Mouse (Mus musculus) E14TG2a.4 (cell line): ENCODE data around the gene Tex10.

ENCODE experiments used
- H3K27me3 ChIP-seq: 2 replicates; pipeline ENCODE4 v1.6.1; 2014; ENCODE audit warnings: low read length, control low read depth; ENCODE audit not compliant: insufficient read depth
- H3K36me3 ChIP-seq: 2 replicates; pipeline ENCODE4 v1.6.1; 2014; ENCODE audit warnings: low read length, control low read depth; ENCODE audit not compliant: insufficient read depth
- H3K4me1 ChIP-seq: replicated peaks from 2 replicates; pipeline ENCODE4 v1.6.1; 2014; ENCODE audit warnings: low read depth, low read length, control low read depth
- H3K4me3 ChIP-seq: replicated peaks from 2 replicates; pipeline ENCODE4 v1.5.1; 2014; ENCODE audit warnings: mild to moderate bottlenecking, low read length
- H3K9me3 ChIP-seq: 2 replicates; pipeline ENCODE4 v1.6.1; 2014; ENCODE audit warnings: low read length, control low read depth
- CTCF ChIP-seq: conservative IDR thresholded peaks from 2 replicates; pipeline ENCODE4 v1.5.1; 2014; ENCODE audit warnings: low read length
- NANOG ChIP-seq: IDR thresholded peaks from 2 replicates; pipeline ENCODE4 v1.6.1; 2014; ENCODE audit warnings: borderline replicate concordance, low read length, mixed read lengths
- POU5F1 ChIP-seq: IDR thresholded peaks from 2 replicates; pipeline ENCODE4 v1.6.1; 2014; ENCODE audit warnings: low read length, borderline replicate concordance

Tex10 gene

DNA sequence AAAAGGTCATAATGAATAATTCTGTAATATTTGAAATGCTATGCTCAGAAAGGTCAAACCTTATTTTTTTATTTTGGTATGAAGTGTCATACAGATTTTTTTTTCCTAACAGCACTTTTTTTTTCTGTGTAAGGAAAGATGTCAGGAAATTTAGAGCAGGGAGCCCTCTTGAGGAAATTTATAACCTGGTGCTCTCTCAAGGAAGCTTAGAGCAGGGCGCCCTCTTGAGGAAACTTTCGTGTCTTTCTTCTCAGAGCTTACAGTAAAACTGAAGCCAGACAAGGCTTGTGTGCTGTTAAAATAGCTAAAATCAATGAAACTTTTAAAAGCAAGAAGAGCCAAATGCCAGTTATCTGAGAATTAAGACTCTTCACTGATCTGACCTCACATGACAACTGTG, 92.3 kb downstream of the Tex10 start:
- H3K27me3 ChIP-seq: no peaks in the 10 kb centered on the region
- TF ChIP-seq NANOG: no peak
- TF ChIP-seq CTCF: no peak
- no peak for TF ChIP-seq POU5F1
- no peaks in the 10 kb centered on the region for H3K36me3 ChIP-seq
- peaks cover 13% of the 10 kb centered on the region for H3K9me3 ChIP-seq
- no peaks in the 10 kb centered on the region for H3K4me1 ChIP-seq
- H3K4me3 ChIP-seq: no peak overlapping the region
